Mouse (Mus musculus) thymus, postnatal 25 days (tissue): ENCODE measurements around the gene Rora.

Experiments
- DNase-seq: peaks from one replicate; pipeline ENCODE4 v3.0.0; 2022

The Rora gene

DNA sequence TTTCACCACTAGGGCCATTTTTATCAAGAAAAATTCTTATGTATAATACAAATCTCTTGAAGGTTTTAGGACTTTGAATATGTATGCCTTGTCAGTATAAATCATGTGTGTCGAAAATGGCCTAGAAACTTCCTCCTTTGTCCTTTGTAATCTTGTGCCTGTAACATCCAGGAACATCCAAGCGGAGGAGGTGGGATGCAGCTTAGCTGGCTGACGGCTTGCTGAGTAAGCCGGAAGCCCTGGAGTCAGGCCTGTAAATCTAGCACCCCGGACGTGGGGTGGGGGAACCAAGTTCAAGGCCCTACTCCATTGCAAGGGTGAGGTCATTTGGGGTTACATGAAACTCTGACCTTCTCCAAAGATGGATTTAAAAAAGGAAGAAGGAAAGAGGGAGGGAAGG is 239.3 kb downstream of the Rora start:
- DNase-seq: no peak

DNA sequence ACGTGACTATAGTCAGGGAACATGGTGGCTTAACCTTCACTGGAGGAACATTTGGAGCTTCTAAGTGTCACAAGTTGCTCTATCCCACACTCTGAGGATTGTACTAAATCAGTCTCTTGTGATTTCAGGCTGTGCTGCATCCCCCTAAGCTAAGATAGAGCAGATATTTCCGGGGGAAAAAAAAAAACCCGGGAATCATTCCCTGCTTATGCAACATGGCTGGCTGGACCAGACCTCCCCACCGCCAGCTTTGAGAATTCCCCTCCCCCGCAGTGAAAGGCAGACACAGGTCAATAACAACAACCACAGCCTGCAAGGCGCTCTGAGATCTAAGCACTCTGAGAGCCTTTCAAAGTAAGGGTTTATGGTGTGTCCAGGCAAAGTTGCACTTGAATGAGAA is 244.7 kb downstream of the Rora start:
- no peak for DNase-seq

DNA sequence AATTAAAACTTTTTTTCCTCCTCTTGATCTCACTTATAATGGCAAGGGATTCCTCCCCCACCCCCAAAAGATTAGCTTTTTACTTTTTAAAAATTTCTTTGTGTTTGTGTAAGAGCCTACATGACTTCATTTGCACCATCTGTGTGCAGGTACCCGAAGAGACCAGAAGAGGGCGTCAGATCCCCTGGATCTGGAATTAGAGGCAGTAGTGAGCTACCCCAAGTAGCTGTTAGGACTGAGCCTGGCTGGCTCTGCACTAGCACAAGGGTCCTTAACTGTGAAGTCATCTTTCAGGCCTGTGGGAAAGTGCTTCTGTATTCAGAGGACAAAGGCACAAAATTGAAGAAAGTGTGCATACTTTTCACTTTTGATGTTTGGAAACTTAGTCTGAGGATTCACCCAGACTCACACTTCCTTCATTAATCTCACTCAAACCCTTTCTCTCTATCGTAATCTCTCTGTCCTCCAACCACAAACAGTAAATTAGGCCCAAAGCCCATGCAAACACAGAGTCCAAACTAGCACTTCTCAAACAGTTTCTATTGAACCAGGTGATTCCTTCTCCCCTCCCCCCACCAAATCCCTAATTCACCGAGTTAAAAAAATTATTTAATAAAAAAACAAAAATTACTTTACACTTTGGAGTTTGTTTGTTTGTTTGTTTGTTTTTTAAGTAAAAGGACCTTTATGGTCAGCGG is 246.1 kb downstream of the Rora start:
- DNase-seq: no peak

DNA sequence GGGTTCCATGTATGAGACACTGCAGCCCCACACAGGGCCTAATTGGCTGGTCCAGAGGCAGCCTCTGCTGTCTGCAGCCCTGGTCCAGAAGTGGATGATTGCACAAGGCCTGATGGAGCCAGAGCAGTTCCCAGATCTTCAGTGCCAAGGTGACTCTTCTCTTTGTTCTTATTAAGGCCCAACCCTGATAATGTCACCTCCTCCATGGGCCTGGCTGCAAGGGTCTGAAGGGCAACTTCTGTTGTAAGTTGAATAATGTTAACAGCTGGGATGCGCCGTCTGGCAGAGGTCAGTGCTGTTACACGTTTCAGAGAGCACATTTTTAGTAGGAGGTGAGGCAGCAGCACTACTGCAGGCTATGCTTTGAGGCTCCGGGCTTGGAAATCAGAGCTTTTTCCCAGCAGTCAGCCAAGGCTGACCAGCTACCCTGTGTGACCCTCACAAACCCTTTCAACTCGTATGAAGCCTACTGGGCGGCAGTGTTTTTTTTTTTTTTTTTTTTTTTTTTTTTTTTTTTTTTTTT is 252.8 kb downstream of the Rora start:
- DNase-seq: no peak

DNA sequence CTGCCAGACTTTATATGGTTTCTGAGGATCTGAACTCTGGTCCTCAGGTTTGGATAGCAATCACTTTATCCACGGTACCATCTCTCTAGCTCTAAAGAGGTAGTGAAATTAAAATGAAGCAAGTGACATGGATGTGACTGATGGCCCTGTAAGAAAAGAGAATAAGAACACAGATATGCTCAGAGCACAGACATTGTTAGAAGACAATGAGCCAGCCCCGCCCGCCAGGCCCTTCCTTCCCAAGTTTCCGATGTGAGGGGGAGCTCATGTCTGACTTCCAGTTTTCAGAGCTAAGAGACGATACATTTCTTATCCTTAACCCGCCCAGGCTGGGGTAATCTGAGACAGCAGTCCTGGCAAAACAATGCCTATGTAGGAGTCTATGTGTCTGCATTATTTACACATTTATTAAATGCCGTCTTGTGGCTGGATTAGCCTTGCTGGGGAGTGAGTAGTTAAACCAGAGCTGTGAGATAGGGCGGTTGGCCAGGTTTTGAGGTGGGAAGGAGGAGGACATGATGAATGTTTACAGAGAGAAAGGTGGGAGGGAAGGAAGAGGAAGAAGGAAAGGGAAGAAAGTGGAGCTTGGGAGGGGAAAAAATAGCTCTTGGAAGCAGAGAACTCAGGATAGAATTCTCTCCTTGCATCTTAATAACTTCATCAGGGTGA is 259.0 kb downstream of the Rora start:
- DNase-seq: no peak

DNA sequence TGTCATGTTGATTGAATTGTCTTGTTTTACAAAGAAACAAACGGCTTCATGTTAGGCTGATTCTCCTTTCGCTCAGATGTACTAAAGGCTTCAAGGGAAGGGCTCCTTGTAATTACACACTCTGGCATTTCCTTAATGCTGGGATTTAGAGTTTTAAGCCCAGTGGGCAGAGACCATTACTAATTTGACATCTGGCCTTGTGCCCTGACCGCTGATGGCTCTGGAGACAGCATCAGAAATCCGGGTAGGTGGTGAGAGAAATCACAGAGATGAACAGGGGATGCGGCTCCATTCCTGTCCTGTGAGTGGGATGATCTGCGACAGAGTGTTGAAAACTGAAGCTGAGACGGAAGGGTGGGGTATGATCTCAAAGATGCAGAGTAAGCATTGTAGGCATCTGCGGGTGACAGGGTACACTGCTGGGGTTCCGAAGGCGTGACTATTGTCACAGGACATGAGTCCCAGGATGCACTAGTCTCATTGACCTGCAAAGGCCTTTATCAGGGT is 259.7 kb downstream of the Rora start:
- no peak for DNase-seq

DNA sequence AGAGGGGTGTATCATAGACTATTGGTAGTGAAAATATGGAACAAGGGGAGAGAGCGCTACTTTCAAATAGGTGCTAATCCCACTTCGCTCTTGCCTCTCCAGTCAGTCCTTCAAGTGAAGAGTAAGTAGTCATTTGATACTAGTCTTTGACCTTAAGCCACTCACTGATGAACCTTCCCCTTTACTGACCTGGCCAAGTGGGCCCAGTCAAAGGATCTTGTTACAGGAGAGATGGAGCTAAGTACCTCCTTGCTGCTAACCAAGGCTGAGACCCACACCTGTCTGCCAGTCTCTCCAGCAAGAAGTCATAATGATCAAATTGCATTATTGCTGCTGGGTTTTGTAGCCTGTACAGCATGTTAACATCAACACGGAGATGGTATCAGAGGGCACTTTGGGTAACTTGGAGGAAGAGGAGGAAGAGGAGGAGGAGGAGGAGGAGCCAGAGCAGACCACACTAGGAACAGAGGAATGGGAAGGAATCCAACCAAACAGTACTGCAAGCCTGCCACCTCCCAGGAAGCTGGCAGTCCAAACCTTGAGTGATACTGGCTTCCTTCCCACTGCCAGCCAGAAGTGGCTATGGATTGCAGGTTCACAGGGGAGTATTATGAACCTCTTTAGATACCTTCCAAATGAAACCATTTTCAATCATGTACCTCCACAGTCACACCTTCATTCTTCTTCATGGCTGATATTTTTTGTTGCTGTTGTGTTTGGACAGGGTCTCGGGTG is 261.1 kb downstream of the Rora start:
- no peak for DNase-seq

DNA sequence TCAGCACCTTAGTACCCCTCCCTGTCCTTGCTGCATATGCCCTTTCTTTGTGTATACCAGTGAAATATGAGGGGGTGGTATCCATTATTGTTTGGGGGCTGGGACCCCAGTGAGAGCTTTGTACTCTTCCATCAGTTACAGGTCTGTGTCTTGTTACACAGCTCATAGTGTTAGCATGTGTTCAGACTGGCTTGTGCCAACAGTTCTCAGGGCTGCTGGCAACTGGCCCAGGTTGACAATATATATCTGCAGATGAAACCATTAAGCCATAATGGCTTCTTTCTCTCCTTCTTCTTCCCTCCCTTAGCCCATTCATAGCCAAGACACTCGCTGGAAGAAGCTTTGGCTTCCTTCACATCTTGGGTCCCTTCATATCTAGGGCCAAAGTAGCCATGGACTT is 263.2 kb downstream of the Rora start:
- DNase-seq: no peak

DNA sequence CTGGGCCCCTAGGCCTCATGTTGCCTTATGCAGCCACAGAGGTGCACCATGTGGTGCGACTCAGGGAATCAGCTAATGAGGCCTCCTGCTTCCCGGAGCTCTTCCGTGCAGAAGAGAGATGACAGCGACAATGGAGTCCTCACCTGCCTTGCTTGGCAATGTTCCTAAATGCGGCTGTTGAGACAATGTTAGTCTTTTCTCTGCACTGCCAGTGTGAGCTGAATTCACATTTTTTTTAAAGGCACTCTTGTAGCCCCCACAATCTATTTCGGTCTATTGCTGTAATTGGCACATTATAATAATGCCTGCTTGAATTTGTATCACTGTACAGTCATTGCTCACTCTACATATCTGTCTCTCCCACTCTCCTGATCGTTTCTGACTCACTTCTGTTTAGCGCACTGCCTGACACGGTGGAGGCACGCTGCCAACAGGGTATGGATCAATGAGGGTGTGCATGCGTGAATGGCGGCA is 269.6 kb downstream of the Rora start:
- no peak for DNase-seq

DNA sequence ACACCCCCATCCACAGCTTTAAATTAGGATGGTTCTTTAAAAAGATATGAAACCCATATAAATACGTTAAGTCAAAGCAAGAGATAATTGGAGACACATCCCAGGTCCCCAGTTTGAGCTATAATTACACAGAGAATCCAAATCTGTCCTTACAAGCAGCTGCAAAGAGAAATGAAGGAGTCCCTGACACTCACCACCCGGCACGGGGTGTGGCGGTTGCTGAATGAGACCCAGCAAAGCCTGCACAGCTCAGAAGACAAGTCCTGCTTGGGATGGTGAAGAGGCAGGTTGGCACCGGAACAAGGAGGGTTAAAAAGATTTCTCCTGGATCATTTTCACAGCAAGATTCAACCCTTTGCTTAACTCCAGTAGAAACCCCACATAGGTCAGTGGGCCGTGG is 272.8 kb downstream of the Rora start:
- no peak for DNase-seq

DNA sequence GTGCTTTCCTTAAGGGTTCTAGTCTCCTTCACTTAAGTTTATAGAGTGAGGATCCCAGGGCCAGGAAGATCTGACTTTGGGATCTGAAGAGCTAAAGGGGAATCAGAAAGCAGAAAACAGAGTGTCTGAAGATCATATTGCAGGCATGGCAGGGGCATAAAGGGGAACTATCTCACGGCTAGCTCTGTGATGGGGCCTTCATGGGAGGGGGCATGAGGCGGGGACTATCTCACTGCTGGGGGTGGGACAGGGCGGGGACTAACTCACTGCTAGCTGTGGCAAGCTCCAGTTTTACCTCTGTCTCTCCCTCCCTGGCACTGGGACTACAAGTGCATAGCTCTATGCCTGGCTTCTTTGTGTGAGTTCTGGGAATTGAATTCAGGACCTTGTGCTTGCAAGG is 279.6 kb downstream of the Rora start:
- DNase-seq: no peak

DNA sequence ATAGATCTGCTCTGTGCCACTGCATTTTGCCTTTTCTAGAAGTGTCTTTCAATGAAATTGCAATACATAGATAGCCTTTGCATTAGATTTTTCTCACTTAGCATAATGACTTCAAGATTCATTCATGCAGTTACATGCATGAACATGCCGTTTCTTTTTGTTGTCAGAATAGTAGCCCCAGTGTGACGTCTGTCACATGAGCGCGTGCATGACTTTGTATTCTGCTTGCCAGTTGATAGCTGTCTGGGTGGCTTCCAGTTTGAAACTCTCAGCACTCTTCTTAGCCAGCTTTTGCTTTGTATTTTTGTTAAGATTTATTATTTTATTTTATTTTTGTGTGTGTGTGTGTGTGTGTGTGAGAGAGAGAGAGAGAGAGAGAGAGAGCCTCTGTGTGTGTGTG is 280.7 kb downstream of the Rora start:
- no peak for DNase-seq

DNA sequence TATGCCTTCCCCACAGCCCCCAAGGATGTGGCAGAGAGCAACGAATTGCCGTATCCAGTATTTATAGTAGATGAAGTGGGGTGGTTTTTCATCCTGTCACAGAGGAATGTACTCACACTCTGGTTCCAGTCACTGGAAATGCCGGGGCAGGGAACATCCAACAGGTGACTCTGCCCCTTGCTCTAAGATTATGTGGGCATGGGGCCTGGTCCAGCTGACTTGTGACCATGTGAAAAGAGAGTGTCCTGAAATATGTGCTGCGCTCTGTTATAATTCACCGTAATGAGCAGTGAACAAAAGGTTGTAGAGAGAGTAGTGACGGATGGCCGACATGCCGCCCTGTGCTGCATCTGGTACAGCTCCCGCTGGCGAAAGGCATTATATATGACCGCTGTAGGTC is 282.0 kb downstream of the Rora start:
- no peak for DNase-seq

DNA sequence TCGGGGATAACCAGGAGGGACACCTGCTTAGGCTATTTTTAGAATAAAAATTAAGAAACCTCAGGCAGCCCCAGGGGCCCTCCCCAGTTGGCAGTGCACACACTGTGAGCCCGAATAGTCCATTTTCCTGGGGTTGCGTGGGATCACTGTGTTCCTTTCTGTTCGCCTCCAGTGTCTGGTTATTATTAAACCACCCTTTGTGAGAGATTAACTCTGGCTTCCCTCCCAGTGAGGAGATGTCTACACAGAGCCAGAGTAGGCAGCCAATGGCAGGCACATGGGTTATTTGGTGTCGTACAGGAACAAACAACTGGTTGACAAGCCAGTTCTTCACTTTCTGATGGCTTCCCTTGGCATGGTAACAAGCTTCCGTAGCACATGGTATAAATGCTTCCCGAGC is 287.5 kb downstream of the Rora start:
- no peak for DNase-seq

DNA sequence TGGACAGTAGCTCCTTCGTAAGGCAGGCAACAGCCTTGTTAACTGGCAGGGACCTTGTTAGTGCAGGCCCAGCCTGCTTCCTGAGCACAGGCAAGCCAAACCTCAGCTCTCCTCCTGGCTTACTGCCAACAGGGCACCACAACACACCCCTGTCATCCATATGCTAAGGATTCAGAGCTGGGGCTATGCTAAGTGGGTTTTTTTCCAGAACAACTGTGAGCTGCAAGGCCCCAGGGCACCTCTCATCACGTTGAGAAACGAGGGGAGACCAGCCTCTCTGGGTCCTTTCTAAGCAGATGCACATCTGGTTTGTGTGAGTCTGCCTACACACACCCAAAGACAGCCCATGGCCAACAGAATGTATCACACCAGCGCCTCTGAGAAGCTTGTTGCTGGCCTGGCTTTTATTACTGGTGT is 289.0 kb downstream of the Rora start:
- DNase-seq: no peak

DNA sequence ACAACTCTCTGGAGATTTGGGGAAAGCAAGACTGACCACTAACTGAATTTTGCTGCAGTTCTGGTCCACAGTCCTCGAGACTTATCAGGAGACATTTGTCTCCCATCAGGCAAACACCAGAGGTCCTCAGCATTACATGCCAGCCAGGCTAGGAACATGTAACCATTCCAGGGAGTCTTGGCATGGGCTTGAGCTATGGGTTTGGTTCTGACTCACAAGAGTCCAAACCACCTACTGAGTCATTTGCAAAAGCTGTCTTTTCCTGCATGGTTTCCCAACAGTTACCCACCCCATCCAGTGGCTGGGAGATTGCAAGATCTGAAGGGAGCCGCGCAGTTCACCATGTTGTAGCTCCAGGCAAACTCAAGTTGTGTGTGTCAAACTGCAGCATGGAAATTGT is 290.4 kb downstream of the Rora start:
- no peak for DNase-seq

DNA sequence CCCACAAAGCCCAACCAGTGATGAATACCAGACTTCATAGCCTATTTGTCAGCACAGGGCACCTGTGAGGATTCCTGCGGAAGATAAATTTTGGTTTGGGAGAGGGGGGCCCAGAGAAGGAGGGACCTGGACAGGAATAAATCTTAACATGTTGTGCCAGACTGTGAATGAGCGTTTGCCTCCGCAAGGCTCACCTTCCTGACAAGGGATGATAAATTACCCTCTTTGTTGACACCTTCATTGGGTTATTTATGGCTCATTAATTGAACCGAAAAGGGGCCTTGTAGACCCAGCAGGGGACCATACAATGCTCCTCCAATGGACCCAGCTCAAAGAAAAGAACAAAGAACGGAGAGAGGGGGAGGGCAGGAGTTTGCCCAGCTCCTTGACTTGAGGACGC is 294.1 kb downstream of the Rora start:
- DNase-seq: no peak

DNA sequence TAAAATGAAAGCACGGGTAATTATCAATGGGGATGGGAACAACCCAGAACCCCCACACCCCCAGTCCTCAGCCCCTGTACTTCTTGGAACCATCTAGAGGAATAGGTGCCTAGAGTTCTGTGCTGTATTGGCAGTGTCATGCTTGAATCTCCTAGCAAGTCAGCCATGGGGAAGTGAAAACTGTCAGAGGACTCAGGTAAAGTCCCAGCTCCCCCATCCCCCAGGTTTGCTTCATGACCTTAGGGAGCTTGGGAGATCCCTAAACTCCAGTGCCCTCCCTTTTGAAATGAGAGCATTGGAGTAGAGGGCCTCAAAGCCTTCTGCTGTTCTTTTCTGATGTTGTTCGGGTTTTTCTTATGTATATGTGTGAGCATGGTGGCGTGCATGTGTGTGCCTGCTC is 294.6 kb downstream of the Rora start:
- no peak for DNase-seq

DNA sequence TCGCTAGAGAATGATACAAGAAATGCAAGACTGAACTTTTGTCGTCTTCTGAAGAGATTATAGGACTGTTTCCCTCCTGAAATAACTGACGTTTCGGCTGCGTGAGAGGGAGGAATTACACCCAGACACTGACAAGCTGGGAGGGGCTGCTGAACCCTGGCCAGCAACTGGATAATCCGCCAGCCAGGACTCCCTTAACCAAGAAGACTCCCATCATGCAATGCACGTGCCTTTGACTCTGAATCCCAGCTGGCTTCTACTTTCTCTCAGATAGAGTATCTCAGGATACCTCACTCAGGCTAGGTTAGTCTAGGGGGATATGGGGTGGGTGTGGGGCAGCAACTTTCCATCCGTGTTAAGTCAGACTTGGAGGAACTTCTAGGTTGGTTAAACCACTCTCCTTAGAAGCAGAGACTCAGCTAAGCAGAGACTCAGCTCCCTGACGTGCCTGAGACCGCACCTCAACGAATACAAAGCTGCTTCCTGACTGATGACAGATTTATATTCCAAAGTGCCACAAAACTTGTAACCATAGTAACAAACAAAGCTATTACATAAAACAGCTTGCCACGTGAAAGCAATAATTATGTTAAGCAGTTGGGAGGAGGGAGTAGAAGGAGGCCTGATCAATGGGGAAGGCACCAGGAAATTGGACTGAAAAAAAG is 302.8 kb downstream of the Rora start:
- no peak for DNase-seq

DNA sequence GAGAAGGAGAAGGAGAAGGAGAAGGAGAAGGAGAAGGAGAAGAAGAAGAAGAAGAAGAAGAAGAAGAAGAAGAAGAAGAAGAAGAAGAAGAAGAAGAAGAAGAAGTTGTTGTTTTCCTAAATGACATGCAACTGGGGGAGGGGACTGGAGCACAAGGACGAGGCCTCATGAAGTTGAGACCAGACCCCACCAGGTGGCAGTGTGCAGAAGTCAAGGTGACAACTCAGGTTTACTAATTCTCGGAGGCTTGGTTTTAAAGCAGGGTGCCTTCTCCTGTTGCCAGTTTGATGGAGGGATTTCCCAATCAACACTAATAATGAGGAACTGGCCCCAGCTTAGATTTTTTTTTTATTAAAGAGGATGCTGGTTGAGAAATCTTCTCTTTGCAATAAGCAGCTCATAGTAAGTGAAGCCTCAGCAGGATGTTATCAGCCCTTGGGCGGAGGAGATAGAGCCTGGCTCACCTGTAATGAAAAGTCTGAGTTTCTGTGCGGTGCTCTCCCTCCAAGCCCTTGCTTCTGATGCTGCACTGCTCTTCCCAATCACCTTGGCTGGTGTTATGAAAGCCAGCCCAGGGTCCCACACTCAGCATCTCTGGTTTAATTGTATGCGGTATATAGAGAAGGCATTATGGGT is 303.5 kb downstream of the Rora start:
- peak; percentile 80 for DNase-seq

DNA sequence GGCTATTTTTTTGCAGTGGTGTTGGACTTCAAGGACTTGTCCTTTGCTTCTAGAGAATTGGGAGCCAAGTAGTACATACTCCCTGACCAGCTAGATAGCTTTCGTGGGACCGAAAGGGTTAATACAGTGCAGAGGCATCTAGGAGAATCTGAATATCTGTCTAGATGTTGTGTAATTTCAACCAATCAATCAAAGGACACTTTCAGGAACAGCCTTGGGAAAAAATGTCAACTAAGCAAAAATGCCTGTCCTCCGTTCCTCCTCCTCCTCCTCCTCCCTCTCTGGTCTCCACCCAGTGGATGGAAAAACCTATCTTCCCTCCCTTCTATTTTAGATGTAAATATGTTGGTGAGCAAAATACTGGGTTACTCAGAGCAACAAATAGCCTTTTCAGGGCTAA is 304.2 kb downstream of the Rora start:
- no peak for DNase-seq

DNA sequence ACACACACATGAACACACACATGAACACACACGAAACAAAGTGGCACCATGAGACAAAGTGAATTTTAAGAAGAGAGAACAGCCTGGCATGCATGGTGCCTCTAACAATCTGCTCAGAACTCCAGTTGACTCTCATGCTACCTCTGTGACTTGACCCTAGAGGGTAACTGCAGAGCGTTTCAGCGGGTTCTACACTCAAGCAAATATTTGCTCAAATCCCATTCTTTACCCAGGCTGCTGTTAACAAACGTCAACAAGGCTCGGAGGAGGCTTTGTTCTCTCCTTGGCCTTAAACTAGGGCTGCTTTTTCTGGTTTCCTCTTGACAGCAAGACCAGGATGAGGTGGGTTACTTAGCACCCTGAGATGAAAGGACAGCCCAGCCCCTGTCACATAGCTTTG is 305.3 kb downstream of the Rora start:
- no peak for DNase-seq

DNA sequence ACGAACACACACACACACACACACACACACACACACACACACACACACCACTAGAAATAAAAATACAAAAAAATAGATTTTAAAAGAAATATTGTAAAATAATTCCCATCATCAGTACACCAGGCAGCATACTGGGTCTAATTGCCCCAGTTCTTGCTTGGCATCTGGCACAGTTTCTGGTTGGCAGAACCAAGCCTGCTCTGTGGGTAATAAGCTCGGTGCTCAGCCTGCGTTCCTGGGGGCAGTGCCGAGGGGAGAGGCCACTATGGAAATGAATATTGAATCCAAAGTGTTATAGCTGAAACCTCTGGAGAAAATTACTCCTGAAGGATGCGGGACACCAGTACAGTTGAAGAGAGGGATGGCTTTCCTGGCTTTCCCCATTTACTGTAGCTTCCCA is 310.3 kb downstream of the Rora start:
- DNase-seq: no peak
